Mouse (Mus musculus): ENCODE results near the gene Fbxw4. TPM values are rescaled to one million over a fixed set of nuclear protein-coding genes. Genes with fewer than 3 reads are reported as not detected.

Fbxw4 gene
- polyA plus RNA-seq, 2 experiments, result 6.6 to 52.2 TPM

DNA sequence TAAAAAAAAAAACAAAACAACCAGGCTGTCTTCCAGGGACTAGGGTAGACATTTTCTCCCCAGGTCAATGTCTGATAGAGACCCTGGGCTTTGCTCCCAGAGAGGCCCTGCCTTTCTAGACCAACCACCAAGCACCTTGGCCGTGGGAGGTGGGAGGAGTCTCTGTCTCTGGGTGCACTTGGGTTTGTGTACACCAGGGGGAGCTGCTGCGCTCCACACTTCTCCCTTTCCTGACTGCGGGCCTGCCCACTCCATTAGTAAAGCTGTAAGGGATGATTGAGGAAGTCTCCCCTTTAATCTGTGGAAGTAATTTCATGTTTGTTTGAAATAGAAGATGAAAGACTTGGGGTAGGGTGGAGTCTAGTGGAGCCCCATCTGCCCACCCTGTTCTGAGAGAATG lies 78.9 kb downstream of the Fbxw4 start:
- peaks cover 40% of the 10 kb centered on the region for H3K36me3 ChIP-seq (ENCODE audit: control insufficient read depth, insufficient read depth, low read length)
- no peak overlapping the region for H3K4me3 ChIP-seq (replicated peaks; ENCODE audit: low read length)
- H3K9ac ChIP-seq (ENCODE audit: low read depth, low read length, severe bottlenecking), result no peak overlapping the region
- no peak overlapping the region for H3K27ac ChIP-seq (replicated peaks; ENCODE audit: low read depth, low read length)
- no peaks in the 10 kb centered on the region for H3K9me3 ChIP-seq (ENCODE audit: control insufficient read depth, low read length)
- 62% methylated on average over 3 of the region's 3 CpGs for WGBS
- DNase-seq (ENCODE audit: low spot score) (no peak), ATAC-seq (ENCODE audit: low FRiP score, low read depth) (no peak)
- no peak for TF ChIP-seq POLR2A (IDR thresholded peaks at IDR 0.05; ENCODE audit: borderline replicate concordance, extremely low read depth, insufficient read depth, insufficient read length)
- H3K4me1 ChIP-seq (ENCODE audit: control insufficient read depth, insufficient read depth, low read length), result peaks cover 15% of the 10 kb centered on the region
- no peaks in the 10 kb centered on the region for H3K27me3 ChIP-seq (ENCODE audit: control insufficient read depth, insufficient read depth, low read length)
- H3K4me2 ChIP-seq (replicated peaks; ENCODE audit: low read depth, low read length, severe bottlenecking), result no peak overlapping the region

DNA sequence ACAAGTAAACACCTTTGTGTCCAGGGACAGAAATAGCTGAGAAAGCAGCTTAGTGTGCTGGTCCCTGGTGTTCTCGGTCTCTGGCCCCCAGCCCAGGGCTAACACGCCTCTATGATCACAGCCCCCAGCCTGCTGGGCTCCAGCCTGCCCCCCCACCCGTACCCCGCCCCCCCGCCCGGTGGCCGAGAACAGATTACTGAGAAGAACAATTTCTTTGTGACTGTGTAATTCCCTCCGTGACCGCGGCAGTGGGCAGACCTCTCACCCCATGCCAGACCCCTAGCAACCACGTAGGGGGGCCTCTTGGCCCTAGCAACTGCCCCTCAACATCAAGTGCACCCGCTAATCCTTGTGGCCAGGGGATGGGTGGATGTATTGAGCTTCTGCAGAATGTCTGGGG lies 79.9 kb downstream of the Fbxw4 start:
- no peak overlapping the region for H3K9ac ChIP-seq (ENCODE audit: low read depth, low read length, severe bottlenecking)
- DNase-seq (ENCODE audit: low spot score), result no peak
- WGBS, result 69% methylated on average over 12 of the region's 12 CpGs
- H3K4me3 ChIP-seq (replicated peaks; ENCODE audit: low read length), result no peak overlapping the region
- no peak overlapping the region for H3K4me2 ChIP-seq (replicated peaks; ENCODE audit: low read depth, low read length, severe bottlenecking)
- no peak overlapping the region for H3K27ac ChIP-seq (replicated peaks; ENCODE audit: low read depth, low read length)
- H3K9me3 ChIP-seq (ENCODE audit: control insufficient read depth, low read length), result no peaks in the 10 kb centered on the region
- H3K27me3 ChIP-seq (ENCODE audit: control insufficient read depth, insufficient read depth, low read length), result no peaks in the 10 kb centered on the region
- peaks cover 40% of the 10 kb centered on the region for H3K36me3 ChIP-seq (ENCODE audit: control insufficient read depth, insufficient read depth, low read length)
- peaks cover 22% of the 10 kb centered on the region for H3K4me1 ChIP-seq (ENCODE audit: control insufficient read depth, insufficient read depth, low read length)
- no peak for ATAC-seq (ENCODE audit: low FRiP score, low read depth)
- TF ChIP-seq POLR2A (IDR thresholded peaks at IDR 0.05; ENCODE audit: borderline replicate concordance, extremely low read depth, insufficient read depth, insufficient read length), result no peak

- no peak overlapping the region for H3K4me2 ChIP-seq (replicated peaks; ENCODE audit: low read depth, low read length, severe bottlenecking)
- H3K9me3 ChIP-seq (ENCODE audit: control insufficient read depth, low read length), result no peaks in the 10 kb centered on the region
- H3K27ac ChIP-seq (replicated peaks; ENCODE audit: low read depth, low read length), result no peak overlapping the region
- ATAC-seq (ENCODE audit: low FRiP score, low read depth) (no peak), DNase-seq (ENCODE audit: low spot score) (no peak)
- no peaks in the 10 kb centered on the region for H3K27me3 ChIP-seq (ENCODE audit: control insufficient read depth, insufficient read depth, low read length)
- H3K36me3 ChIP-seq (ENCODE audit: control insufficient read depth, insufficient read depth, low read length), result peaks cover 43% of the 10 kb centered on the region
- WGBS, result 90% methylated on average over 7 of the region's 7 CpGs
- H3K4me3 ChIP-seq (replicated peaks; ENCODE audit: low read length), result no peak overlapping the region
- no peak for TF ChIP-seq POLR2A (IDR thresholded peaks at IDR 0.05; ENCODE audit: borderline replicate concordance, extremely low read depth, insufficient read depth, insufficient read length)
- no peak overlapping the region for H3K9ac ChIP-seq (ENCODE audit: low read depth, low read length, severe bottlenecking)
- H3K4me1 ChIP-seq (ENCODE audit: control insufficient read depth, insufficient read depth, low read length), result peaks cover 30% of the 10 kb centered on the region
Observed at GRCm38 (mm10) chr19:45579416-45579815, 80.7 kb downstream of the Fbxw4 start.

DNA sequence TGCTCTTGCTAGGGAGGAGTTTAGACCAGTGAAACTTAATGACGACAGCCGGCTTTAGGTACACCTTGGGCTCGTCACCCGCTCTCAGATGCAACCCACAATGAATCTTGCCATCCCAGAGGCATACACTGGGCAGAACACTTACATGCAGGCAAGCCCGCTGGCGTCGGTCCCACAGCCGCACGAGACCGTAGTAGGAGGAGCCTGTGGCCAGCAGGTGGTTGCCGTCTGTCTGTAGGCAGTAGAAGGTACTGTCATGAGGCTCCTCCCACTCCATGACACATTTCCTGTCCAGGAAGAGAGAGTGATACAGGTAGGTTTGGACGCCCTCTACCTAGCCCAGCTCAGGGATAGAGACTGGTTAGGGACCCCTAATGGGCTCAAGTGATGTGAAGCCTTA lies 81.1 kb downstream of the Fbxw4 start:
- no peaks in the 10 kb centered on the region for H3K9me3 ChIP-seq (ENCODE audit: control insufficient read depth, low read length)
- no peaks in the 10 kb centered on the region for H3K27me3 ChIP-seq (ENCODE audit: control insufficient read depth, insufficient read depth, low read length)
- no peak overlapping the region for H3K27ac ChIP-seq (replicated peaks; ENCODE audit: low read depth, low read length)
- peaks cover 35% of the 10 kb centered on the region for H3K4me1 ChIP-seq (ENCODE audit: control insufficient read depth, insufficient read depth, low read length)
- H3K9ac ChIP-seq (ENCODE audit: low read depth, low read length, severe bottlenecking), result no peak overlapping the region
- WGBS, result 83% methylated on average over 12 of the region's 12 CpGs
- peaks cover 43% of the 10 kb centered on the region for H3K36me3 ChIP-seq (ENCODE audit: control insufficient read depth, insufficient read depth, low read length)
- no peak overlapping the region for H3K4me3 ChIP-seq (replicated peaks; ENCODE audit: low read length)
- H3K4me2 ChIP-seq (replicated peaks; ENCODE audit: low read depth, low read length, severe bottlenecking), result no peak overlapping the region
- DNase-seq (ENCODE audit: low spot score) (no peak), ATAC-seq (ENCODE audit: low FRiP score, low read depth) (no peak)
- no peak for TF ChIP-seq POLR2A (IDR thresholded peaks at IDR 0.05; ENCODE audit: borderline replicate concordance, extremely low read depth, insufficient read depth, insufficient read length)

DNA sequence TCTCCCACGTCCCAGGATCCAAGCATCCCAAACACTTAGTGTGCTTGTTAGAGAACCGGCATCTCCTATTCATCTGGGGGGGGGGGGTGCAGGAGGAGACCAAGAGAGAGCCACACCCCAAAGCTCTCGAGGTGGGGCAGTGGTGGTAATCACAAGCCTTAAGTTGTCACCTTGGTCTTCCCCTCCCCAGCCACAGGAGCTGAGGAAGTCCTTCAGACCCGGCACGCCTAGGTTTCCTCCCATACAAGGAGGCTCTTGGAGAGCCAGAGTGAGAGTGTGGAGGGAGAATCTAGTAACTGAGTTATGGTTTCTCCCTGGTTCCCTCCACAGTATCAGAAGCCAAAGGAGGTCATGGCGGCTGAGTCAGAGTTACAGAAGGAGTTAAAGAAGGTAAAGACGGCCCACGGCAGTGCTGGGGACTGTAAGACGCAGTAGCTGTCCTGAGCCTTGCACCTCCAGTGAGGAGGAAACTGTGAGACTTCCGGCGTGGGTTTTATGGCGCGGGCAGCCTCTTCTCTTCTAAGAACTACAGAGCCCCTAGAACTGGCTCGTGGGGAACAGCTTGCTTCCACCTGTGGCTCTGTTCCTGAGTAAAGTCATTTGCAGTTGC lies 82.9 kb downstream of the Fbxw4 start:
- no peak for DNase-seq (ENCODE audit: low spot score)
- Histone ChIP-seq H3K36me3 (ENCODE audit: control insufficient read depth, insufficient read depth, low read length) (peaks cover 43% of the 10 kb centered on the region), H3K27ac (replicated peaks; ENCODE audit: low read depth, low read length) (no peak overlapping the region), H3K4me2 (replicated peaks; ENCODE audit: low read depth, low read length, severe bottlenecking) (no peak overlapping the region), H3K9ac (ENCODE audit: low read depth, low read length, severe bottlenecking) (no peak overlapping the region), H3K4me3 (replicated peaks; ENCODE audit: low read length) (no peak overlapping the region), H3K27me3 (ENCODE audit: control insufficient read depth, insufficient read depth, low read length) (no peaks in the 10 kb centered on the region), H3K9me3 (ENCODE audit: control insufficient read depth, low read length) (no peaks in the 10 kb centered on the region), H3K4me1 (ENCODE audit: control insufficient read depth, insufficient read depth, low read length) (peaks cover 34% of the 10 kb centered on the region)
- TF ChIP-seq POLR2A (IDR thresholded peaks at IDR 0.05; ENCODE audit: borderline replicate concordance, extremely low read depth, insufficient read depth, insufficient read length), result no peak
- 66% methylated on average over 14 of the region's 14 CpGs for WGBS
- no peak for ATAC-seq (ENCODE audit: low FRiP score, low read depth)

GRCm38 (mm10) chr19:45575632-45576001 lies 84.5 kb downstream of the Fbxw4 start:
- H3K27ac ChIP-seq (replicated peaks; ENCODE audit: low read depth, low read length), result no peak overlapping the region
- TF ChIP-seq POLR2A (IDR thresholded peaks at IDR 0.05; ENCODE audit: borderline replicate concordance, extremely low read depth, insufficient read depth, insufficient read length), result no peak
- H3K36me3 ChIP-seq (ENCODE audit: control insufficient read depth, insufficient read depth, low read length), result peaks cover 37% of the 10 kb centered on the region
- H3K9ac ChIP-seq (ENCODE audit: low read depth, low read length, severe bottlenecking), result no peak overlapping the region; the same call in 1 of the 2 replicates
- ATAC-seq (ENCODE audit: low FRiP score, low read depth) (no peak), DNase-seq (ENCODE audit: low spot score) (no peak)
- no peaks in the 10 kb centered on the region for H3K27me3 ChIP-seq (ENCODE audit: control insufficient read depth, insufficient read depth, low read length)
- H3K4me2 ChIP-seq (replicated peaks; ENCODE audit: low read depth, low read length, severe bottlenecking), result no peak overlapping the region
- no peaks in the 10 kb centered on the region for H3K9me3 ChIP-seq (ENCODE audit: control insufficient read depth, low read length)
- H3K4me3 ChIP-seq (replicated peaks; ENCODE audit: low read length), result no peak overlapping the region
- WGBS, result 15% methylated on average over 8 of the region's 8 CpGs
- H3K4me1 ChIP-seq (ENCODE audit: control insufficient read depth, insufficient read depth, low read length), result peaks cover 28% of the 10 kb centered on the region

Data from limb, embryonic 14.5 days (tissue).